Mouse (Mus musculus): ENCODE measurements around the gene Rpp25l.

DNA sequence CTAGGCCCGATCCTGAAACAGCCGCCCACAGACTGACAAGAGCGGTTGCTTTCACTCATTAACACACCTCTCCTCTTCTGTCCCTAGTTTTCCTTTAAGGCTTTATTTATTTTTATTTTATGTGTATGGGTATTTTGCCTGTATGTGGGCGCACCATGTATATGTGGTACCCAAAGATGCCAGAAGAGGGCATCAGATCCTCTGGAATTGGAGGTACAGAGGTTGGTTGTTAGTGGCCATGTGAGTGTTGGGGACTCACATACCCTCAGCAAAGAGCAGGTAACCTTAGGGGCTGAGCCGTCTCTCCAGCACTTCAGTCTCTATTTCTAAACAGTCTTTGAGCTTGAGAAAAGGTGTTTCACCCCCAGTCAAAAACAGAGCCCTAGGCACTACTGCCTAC lies 2.3 kb upstream of the Rpp25l start:
- TF ChIP-seq CTCF (IDR thresholded peaks at IDR 0.05; ENCODE audit: insufficient read depth, low read length) (no peak), POLR2A (IDR thresholded peaks at IDR 0.05; ENCODE audit: borderline replicate concordance, extremely low read depth, low read depth, low read length) (no peak)
